Mouse (Mus musculus): ENCODE data around the gene Timp4. TPM values are rescaled to one million over a fixed set of nuclear protein-coding genes. Genes with fewer than 3 reads are reported as not detected.

Timp4 gene
- 0.06 and 0.11 TPM in 2 replicates for polyA plus RNA-seq (2012; rRNA removed)

GRCm38 (mm10) chr6:115252099-115252873 is at the start of gene Timp4:
Timp4 (minus strand) TSS chr6:115252205.

DNA sequence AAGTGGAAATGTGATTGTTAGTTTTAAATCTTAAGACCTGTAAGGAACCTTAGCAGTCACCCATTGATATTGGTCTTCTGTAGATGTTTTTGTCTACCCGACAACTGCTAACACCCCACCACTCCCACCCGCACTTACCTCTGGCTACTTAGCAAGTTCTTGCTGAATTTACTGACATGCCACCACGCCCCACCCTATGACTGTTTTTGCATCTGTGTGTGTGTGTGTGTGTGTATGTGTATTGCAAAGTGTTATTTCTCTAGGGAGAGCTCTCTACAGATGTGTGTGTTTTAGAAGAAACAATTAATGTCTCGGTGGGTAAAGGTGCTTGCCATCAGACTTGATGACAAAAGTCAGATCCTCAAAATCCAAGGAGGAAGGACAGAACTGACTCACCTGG is 25.0 kb downstream of the Timp4 start, which contains the start of gene Gm17482:
TSS of gene Gm17482 (plus strand) at position 301 of the 400 bp plus-strand sequence.

Other genes starting within 250 kb of the Timp4 start
- 39.2 and 48.7 TPM in 2 replicates for gene Tamm41, start 214.3 kb downstream of the Timp4 start, polyA plus RNA-seq (2012; rRNA removed)
- 4.0 and 4.8 TPM in 2 replicates for gene Syn2, start 117.3 kb downstream of the Timp4 start, polyA plus RNA-seq (2012; rRNA removed)
- gene Gm17482, start 24.9 kb downstream of the Timp4 start, polyA plus RNA-seq (2012; rRNA removed), result not detected in 2 replicates
- 0.07 and 0.31 TPM in 2 replicates for gene Pparg, start 108.7 kb upstream of the Timp4 start, polyA plus RNA-seq (2012; rRNA removed)